Mouse (Mus musculus): ENCODE measurements around the gene Gata2. TPM values are rescaled to one million over a fixed set of nuclear protein-coding genes. Genes with fewer than 3 reads are reported as not detected.

Gata2 gene
- total RNA-seq, 1 experiment from 2014 or later, result 26.3 TPM

GRCm38 (mm10) chr6:88194053-88194977 lies 624 bp downstream of the Gata2 start:
- DNase-seq, result no peak

GRCm38 (mm10) chr6:88194978-88195325 lies 1.3 kb downstream of the Gata2 start:
- DNase-seq, result no peak

GRCm38 (mm10) chr6:88196054-88196732 lies 2.5 kb downstream of the Gata2 start:
- DNase-seq, result no peak

GRCm38 (mm10) chr6:88196733-88197312 lies 3.1 kb downstream of the Gata2 start:
- no peak for DNase-seq

GRCm38 (mm10) chr6:88197313-88198069 lies 3.8 kb downstream of the Gata2 start:
- DNase-seq, result peak; percentile 44

GRCm38 (mm10) chr6:88198070-88198940 lies 4.6 kb downstream of the Gata2 start:
- DNase-seq, result peak; percentile 89

- DNase-seq, result no peak
These were observed 5.5 kb downstream of the Gata2 start for GRCm38 (mm10) chr6:88199001-88199717.

GRCm38 (mm10) chr6:88199718-88200692 lies 6.3 kb downstream of the Gata2 start:
- peak; percentile 29 for DNase-seq

- no peak for DNase-seq
These were observed 7.3 kb downstream of the Gata2 start for GRCm38 (mm10) chr6:88200693-88201609.

- no peak for DNase-seq
These were observed 8.4 kb downstream of the Gata2 start for GRCm38 (mm10) chr6:88201926-88202700.

- peak; percentile 65 for DNase-seq
These were observed 9.4 kb downstream of the Gata2 start for GRCm38 (mm10) chr6:88202921-88203690.

GRCm38 (mm10) chr6:88203791-88204405 lies 10.2 kb downstream of the Gata2 start:
- peak; percentile 30 for DNase-seq

- no peak for DNase-seq
These were observed 11.1 kb downstream of the Gata2 start for GRCm38 (mm10) chr6:88204531-88205385.

- peak; percentile 44 for DNase-seq
These were observed 11.7 kb downstream of the Gata2 start for GRCm38 (mm10) chr6:88205386-88205700.

- peak; percentile 40 for DNase-seq
These were observed 12.2 kb downstream of the Gata2 start for GRCm38 (mm10) chr6:88205937-88206336.

Data from adrenal gland, postnatal 14 days (tissue).